In the genomic region with DNA sequence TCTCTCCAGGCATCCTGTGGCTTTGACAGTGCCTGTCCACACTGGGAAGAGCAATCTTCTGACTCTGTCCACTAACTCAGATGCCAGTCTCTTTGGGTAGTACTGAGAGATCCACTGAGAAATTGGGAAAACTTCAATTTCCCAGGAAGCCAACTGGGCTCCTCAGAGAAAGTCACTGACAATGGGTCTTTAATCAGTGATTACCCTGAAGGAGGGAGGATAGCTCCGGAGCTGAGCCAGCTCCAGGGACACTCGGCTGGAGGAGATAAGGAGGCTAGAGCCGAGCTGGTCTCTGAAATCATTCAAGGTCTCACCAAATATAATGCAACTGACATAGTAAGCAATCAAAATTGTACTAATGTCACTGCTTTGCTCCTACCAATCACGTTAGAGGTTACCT, we compare ENCODE assay signal across 26 mouse cellular contexts. TPM values are rescaled to one million over a fixed set of nuclear protein-coding genes. Genes with fewer than 3 reads are reported as not detected.
"Had no signal": no experiment of that assay in that cellular context is flagged by ENCODE, and none has a peak within 500 bp of the region (broad histone marks: within the 10 kb centered on the region; RNA-seq: fewer than 3 reads in every experiment).

No protein-coding gene starts in this region.

- H3K4me2 ChIP-seq: neural tube, embryonic 12.5 days; neural tube, embryonic 13.5 days; neural tube, embryonic 15.5 days; stomach, embryonic 15.5 days had no signal

- DNase-seq: retina, postnatal 1 day; right cerebral cortex, adult 18-20 months; right cerebral cortex, postnatal 14 days; right cerebral cortex, postnatal 25 days; right cerebral cortex, postnatal 4 days; spleen, adult 18-20 months; thymus, adult 18-20 months; thymus, adult 2 months; thymus, postnatal 14 days; thymus, postnatal 25 days; thymus, postnatal 36 days; thymus, postnatal 4 days had no signal

- H3K27me3 ChIP-seq: neural tube, embryonic 12.5 days; neural tube, embryonic 13.5 days; neural tube, embryonic 15.5 days; stomach, embryonic 15.5 days had no signal

- H3K4me1 ChIP-seq: neural tube, embryonic 12.5 days; neural tube, embryonic 13.5 days; neural tube, embryonic 15.5 days; stomach, embryonic 15.5 days had no signal

- H3K4me3 ChIP-seq: neural tube, embryonic 12.5 days; neural tube, embryonic 13.5 days; neural tube, embryonic 15.5 days; stomach, embryonic 15.5 days had no signal

- H3K36me3 ChIP-seq: neural tube, embryonic 12.5 days; neural tube, embryonic 13.5 days; neural tube, embryonic 15.5 days; stomach, embryonic 15.5 days had no signal

- H3K9me3 ChIP-seq: neural tube, embryonic 12.5 days; neural tube, embryonic 13.5 days; neural tube, embryonic 15.5 days; stomach, embryonic 15.5 days had no signal

- H3K27ac ChIP-seq: neural tube, embryonic 12.5 days; neural tube, embryonic 13.5 days; neural tube, embryonic 15.5 days; stomach, embryonic 15.5 days; stomach, postnatal 0 days had no signal

- H3K9ac ChIP-seq: neural tube, embryonic 12.5 days; neural tube, embryonic 13.5 days; neural tube, embryonic 15.5 days; stomach, embryonic 15.5 days had no signal

RNA-seq across cellular contexts. Expression of a gene that starts 28.0 kb away (rescaled TPM):
- polyA plus RNA-seq: neural tube, embryonic 11.5 days; neural tube, embryonic 12.5 days; neural tube, embryonic 14.5 days; neural tube, embryonic 15.5 days; stomach, embryonic 14.5 days; stomach, postnatal 0 days; urinary bladder, adult 2 months had no signal

RNA-seq across cellular contexts. Expression of a gene that starts 46.4 kb away (rescaled TPM):
- polyA plus RNA-seq: neural tube, embryonic 11.5 days; neural tube, embryonic 12.5 days; neural tube, embryonic 13.5 days; neural tube, embryonic 14.5 days; neural tube, embryonic 15.5 days; small intestine, adult 2 months; spleen, adult 2 months; stomach, embryonic 14.5 days; stomach, embryonic 15.5 days; stomach, embryonic 16.5 days; stomach, postnatal 0 days; thymus, adult 2 months; thymus, postnatal 0 days; urinary bladder, adult 2 months had no signal

RNA-seq across cellular contexts. Expression of a gene that starts 58.7 kb away (rescaled TPM):
- polyA plus RNA-seq: neural tube, embryonic 11.5 days; neural tube, embryonic 12.5 days; neural tube, embryonic 13.5 days; neural tube, embryonic 14.5 days; neural tube, embryonic 15.5 days; small intestine, adult 2 months; spleen, adult 2 months; stomach, embryonic 14.5 days; stomach, embryonic 15.5 days; stomach, embryonic 16.5 days; stomach, postnatal 0 days; testis, adult 2 months; thymus, adult 2 months; thymus, postnatal 0 days; urinary bladder, adult 2 months had no signal
